Mouse (Mus musculus) c-Kit-negative CD71-positive TER-119-positive erythroid progenitor cells, embryonic 14.5 days (primary cell): ENCODE data around the gene Gpx7.
"Not testable (repeated sequence)": the region's sequence is repeated elsewhere in the genome, so short reads cannot be mapped to it uniquely, and the experiment has no call there.

ENCODE experiments used
- DNase-seq: peaks from one replicate; pipeline ENCODE4 v3.0.0-alpha.2; 2013; ENCODE audit warnings: low read depth, low spot score

Gene Gpx7

GRCm38 (mm10) chr4:108391124-108391523, 15.6 kb downstream of the Gpx7 start:
- no peak for DNase-seq

GRCm38 (mm10) chr4:108388741-108389140, 18.0 kb downstream of the Gpx7 start:
- DNase-seq, result no peak

GRCm38 (mm10) chr4:108387681-108388253, 19.0 kb downstream of the Gpx7 start:
- no peak for DNase-seq

GRCm38 (mm10) chr4:108387106-108387505, 19.7 kb downstream of the Gpx7 start:
- DNase-seq, result no peak

GRCm38 (mm10) chr4:108386087-108386486, 20.7 kb downstream of the Gpx7 start:
- no peak for DNase-seq

GRCm38 (mm10) chr4:108383183-108383714, 23.5 kb downstream of the Gpx7 start, which contains the start of gene Shisal2a:
Gene Shisal2a (minus strand): TSS chr4:108383349.
- no peak for DNase-seq

- DNase-seq, result no peak
Measured at GRCm38 (mm10) chr4:108380146-108380545, 26.6 kb downstream of the Gpx7 start.

- no peak for DNase-seq
Measured at GRCm38 (mm10) chr4:108379476-108379875, 27.3 kb downstream of the Gpx7 start.

- DNase-seq, result no peak
Measured at GRCm38 (mm10) chr4:108372166-108372565, 34.6 kb downstream of the Gpx7 start.

GRCm38 (mm10) chr4:108371421-108371820, 35.3 kb downstream of the Gpx7 start:
- no peak for DNase-seq

GRCm38 (mm10) chr4:108370409-108370808, 36.4 kb downstream of the Gpx7 start:
- no peak for DNase-seq

GRCm38 (mm10) chr4:108369254-108369653, 37.5 kb downstream of the Gpx7 start:
- no peak for DNase-seq

GRCm38 (mm10) chr4:108364111-108364476, 42.7 kb downstream of the Gpx7 start:
- no peak for DNase-seq

- DNase-seq, result no peak
Measured at GRCm38 (mm10) chr4:108363355-108364110, 43.2 kb downstream of the Gpx7 start.

GRCm38 (mm10) chr4:108362321-108363261, 44.2 kb downstream of the Gpx7 start:
- no peak for DNase-seq

GRCm38 (mm10) chr4:108360136-108361055, 46.4 kb downstream of the Gpx7 start:
- DNase-seq, result no peak

- no peak for DNase-seq
Measured at GRCm38 (mm10) chr4:108358498-108358897, 48.3 kb downstream of the Gpx7 start.

- no peak for DNase-seq
Measured at GRCm38 (mm10) chr4:108357458-108357857, 49.3 kb downstream of the Gpx7 start.

GRCm38 (mm10) chr4:108353591-108353990, 53.2 kb downstream of the Gpx7 start:
- DNase-seq, result not testable (repeated sequence)

GRCm38 (mm10) chr4:108350819-108351218, 55.9 kb downstream of the Gpx7 start:
- DNase-seq, result no peak
